Mouse (Mus musculus) midbrain, embryonic 15.5 days (tissue): ENCODE measurements around the gene Wdr82. TPM values are rescaled to one million over a fixed set of nuclear protein-coding genes. Genes with fewer than 3 reads are reported as not detected.

ENCODE experiments used
- ATAC-seq: fragments of 200-750 bp; cut with Nextera tagmentation; replicated peaks from 2 replicates; pipeline ENCODE4 v1.8.0; 2017; ENCODE audit warnings: moderate TSS enrichment
- H3K27ac ChIP-seq: fragments of 300-500 bp; sonication (generic); 2 replicates; pipeline ENCODE4 v1.5.1; 2015; ENCODE audit warnings: mild to moderate bottlenecking, inconsistent platforms
- H3K27me3 ChIP-seq: fragments of 300-500 bp; sonication (generic); replicated peaks from 2 replicates; pipeline ENCODE4 v1.6.1; 2015; ENCODE audit warnings: inconsistent platforms
- H3K36me3 ChIP-seq: fragments of 300-500 bp; sonication (generic); replicated peaks from 2 replicates; pipeline ENCODE4 v1.6.1; 2015; ENCODE audit warnings: inconsistent platforms
- H3K4me1 ChIP-seq: fragments of 300-500 bp; sonication (generic); 2 replicates; pipeline ENCODE4 v1.6.1; 2015; ENCODE audit warnings: inconsistent platforms
- H3K4me2 ChIP-seq: fragments of 300-500 bp; sonication (generic); 2 replicates; pipeline ENCODE4 v1.6.1; 2015; ENCODE audit warnings: inconsistent platforms, mild to moderate bottlenecking, moderate library complexity
- H3K4me3 ChIP-seq: fragments of 300-500 bp; sonication (generic); 2 replicates; pipeline ENCODE4 v1.5.1; 2015; ENCODE audit warnings: mild to moderate bottlenecking, inconsistent platforms
- H3K9ac ChIP-seq: fragments of 300-500 bp; sonication (generic); 2 replicates; pipeline ENCODE4 v1.6.1; 2015; ENCODE audit warnings: mild to moderate bottlenecking, inconsistent platforms
- H3K9me3 ChIP-seq: fragments of 300-500 bp; sonication (generic); 2 replicates; pipeline ENCODE4 v1.6.1; 2016; ENCODE audit warnings: inconsistent platforms
- WGBS: fragments of 180-500 bp; shearing (Covaris S2); methylation state at CpG from one replicate; pipeline ENCODE4 v1.1.7; 2015; ENCODE audit warnings: mixed read lengths; 5-methylcytosine and 5-hydroxymethylcytosine counted together
- polyA plus RNA-seq: library from polyadenylated mRNA; unstranded; fragments of >200 nt; fragmentation: Nextera tagmentation; extraction: Ambion mirVana; gene quantifications from 2 replicates; pipeline ENCODE4 v1.2.1, GENCODE M21; 2015

Wdr82 gene
- polyA plus RNA-seq, 1 experiment from 2014 or later: 41.1 TPM

DNA sequence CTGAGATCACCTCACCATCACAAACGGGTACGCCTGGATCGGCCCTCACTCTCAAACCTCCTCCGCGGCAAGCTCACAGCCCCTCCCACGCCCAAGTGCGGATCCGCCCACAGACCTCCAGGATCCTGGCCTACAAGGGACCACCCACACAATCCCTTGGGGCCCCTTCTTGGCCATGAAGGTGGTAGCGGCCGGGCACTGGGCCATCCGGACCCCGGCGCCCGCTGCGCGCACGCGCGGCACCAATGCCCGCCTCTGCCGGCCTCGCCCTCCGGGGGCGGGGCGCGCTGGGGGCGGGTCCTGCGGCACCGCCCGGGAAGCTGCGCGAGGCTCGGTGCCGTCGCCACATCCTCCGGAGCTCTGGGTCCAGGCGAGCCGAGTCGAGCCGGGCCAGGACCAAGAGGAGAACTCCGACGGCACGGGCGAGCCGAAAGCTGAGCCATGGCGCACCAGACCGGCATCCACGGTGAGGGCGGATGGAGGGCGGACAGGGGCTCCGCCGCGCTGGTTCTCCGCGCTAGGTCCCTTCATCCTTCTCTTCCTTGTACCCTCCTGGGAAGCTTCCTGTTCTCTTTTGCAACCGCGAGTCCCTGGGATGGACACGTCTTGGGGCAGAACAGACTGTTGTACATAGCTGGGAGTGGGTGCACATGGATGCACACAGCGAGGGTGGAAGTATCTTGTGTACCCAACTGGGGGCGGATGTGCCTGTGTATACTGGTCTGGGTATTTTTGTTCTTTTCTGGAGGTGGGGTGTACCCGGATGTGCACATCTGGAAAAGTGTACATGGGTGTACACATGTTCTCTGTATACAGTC is 32.3 kb downstream of the Wdr82 start, which contains the start of gene Twf2:
Gene Twf2, plus strand, starts transcription at position 290 of the 818 bp plus-strand sequence.
- 2% methylated on average over 60 of the region's 61 CpGs for WGBS
- Histone ChIP-seq H3K27ac (peak within 1 kb of the TSS; percentile 82), H3K4me1 (peaks cover 50% of the 10 kb centered on the region), H3K9ac (peak within 1 kb of the TSS; percentile 93), H3K9me3 (no peaks in the 10 kb centered on the region), H3K4me2 (peak within 1 kb of the TSS; percentile 72), H3K36me3 (no peaks in the 10 kb centered on the region), H3K27me3 (0 out of 2 replicates have a peak, but pooled peaks cover 5% of the 10 kb centered on the region), H3K4me3 (peak within 1 kb of the TSS; percentile 89)
- peak; percentile 80 for ATAC-seq

DNA sequence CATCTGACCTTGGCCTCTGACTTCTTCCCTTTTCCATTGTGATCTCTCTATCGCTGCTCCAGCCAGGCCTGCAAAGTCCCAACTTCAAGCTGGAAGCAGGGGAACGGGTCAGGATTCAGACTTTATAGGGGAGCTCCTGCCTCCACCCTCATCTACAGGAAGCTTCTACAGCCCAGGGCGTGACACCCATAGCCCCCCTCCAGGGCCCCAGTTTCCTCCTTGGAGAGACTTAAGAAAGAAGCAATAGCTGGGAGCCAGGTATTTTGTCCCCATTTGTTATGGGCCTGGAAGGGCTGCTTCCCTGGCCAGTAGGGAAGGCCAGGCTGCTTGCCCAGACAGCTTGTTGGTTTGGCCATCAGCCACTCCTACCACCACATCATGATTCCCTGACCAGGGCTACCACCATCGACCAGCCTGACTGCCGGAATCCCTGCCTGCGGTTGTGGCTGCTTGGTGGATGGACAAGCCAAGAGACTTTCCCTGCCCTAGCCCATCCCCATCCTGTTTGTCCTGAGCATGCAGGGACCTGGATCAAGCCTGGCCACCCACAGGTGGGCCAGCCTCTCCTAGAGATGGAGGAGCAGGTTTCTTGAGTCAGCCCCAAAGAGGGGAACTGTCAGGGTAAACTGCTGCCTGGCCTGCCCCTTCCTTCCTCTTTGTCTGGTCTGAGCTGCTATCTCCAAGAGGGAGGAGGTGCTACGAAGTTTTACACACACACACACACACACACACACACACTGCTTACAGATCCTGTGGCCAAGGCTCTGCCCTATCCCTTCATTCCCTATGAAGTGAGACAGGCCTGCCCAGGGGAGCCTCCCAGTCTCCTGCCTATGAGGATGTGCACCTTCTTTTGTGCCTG is 33.5 kb downstream of the Wdr82 start:
- Histone ChIP-seq H3K4me3 (peak overlapping the region; percentile 89), H3K27me3 (0 out of 2 replicates have a peak, but pooled peaks cover 5% of the 10 kb centered on the region), H3K4me1 (peaks cover 38% of the 10 kb centered on the region), H3K36me3 (no peaks in the 10 kb centered on the region), H3K4me2 (peak overlapping the region; percentile 72), H3K9me3 (no peaks in the 10 kb centered on the region), H3K27ac (no peak overlapping the region), H3K9ac (0 out of 2 replicates have a peak overlapping the region, but pooled peaks have one; percentile 93)
- no peak for ATAC-seq
- 79% methylated on average over 7 of the region's 7 CpGs for WGBS

DNA sequence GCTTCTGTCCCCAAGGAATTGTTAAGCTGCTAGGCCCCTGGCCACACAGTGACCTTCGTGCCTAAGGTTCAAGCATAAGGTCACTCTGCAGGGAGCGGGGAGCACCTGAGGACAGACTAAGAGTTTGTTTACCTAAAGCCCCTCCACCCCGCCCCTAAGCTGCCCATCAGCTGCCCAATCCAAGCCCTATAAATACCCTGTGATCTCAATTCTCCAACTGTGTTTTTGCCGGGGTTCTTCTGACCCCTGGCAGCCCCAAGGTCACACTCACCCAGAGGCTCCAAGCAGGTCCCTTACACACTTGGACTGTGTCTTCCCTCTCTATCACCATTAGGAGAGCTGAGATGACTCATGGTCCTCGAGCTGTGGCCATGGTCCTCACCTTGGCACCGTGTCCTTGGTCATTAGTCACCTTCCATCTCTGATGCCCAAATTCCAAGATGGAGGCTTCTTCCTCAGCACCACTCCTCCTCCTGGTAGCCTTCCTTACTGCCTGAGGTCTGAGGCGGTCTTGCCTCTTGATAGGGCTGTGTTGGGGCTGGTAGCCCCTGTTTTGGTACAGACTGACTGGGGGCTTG is 35.1 kb downstream of the Wdr82 start:
- no peak for ATAC-seq
- no peak overlapping the region for H3K4me2 ChIP-seq
- 86% methylated on average over 7 of the region's 7 CpGs for WGBS
- no peak overlapping the region for H3K4me3 ChIP-seq
- H3K27ac ChIP-seq: no peak overlapping the region
- no peaks in the 10 kb centered on the region for H3K36me3 ChIP-seq
- no peak overlapping the region for H3K9ac ChIP-seq
- H3K9me3 ChIP-seq: no peaks in the 10 kb centered on the region
- no peaks in the 10 kb centered on the region for H3K27me3 ChIP-seq
- peaks cover 32% of the 10 kb centered on the region for H3K4me1 ChIP-seq

DNA sequence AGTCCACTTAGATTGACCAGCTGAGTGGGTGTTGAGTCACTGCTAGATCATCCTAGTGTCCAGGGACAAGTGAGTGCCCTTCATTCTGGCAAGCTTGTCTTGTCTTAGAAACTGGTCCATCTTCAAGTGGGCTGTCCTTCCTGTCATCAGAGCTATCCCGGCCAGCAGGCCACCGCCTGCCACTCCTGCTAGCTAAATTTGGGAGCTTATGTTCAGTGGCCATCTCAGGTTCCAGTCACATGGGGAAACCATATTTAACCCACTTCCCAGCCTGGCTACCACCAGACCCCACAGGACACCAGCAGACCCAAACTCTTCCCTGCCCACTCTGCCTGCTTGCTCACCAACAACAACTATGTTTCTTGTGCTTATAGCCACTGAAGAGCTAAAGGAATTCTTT is 35.8 kb downstream of the Wdr82 start:
- WGBS: 91% methylated on average over 2 of the region's 2 CpGs
- Histone ChIP-seq H3K4me1 (peaks cover 39% of the 10 kb centered on the region), H3K4me2 (no peak overlapping the region), H3K27ac (no peak overlapping the region), H3K9me3 (no peaks in the 10 kb centered on the region), H3K36me3 (no peaks in the 10 kb centered on the region), H3K4me3 (no peak overlapping the region), H3K9ac (no peak overlapping the region), H3K27me3 (no peaks in the 10 kb centered on the region)
- no peak for ATAC-seq

DNA sequence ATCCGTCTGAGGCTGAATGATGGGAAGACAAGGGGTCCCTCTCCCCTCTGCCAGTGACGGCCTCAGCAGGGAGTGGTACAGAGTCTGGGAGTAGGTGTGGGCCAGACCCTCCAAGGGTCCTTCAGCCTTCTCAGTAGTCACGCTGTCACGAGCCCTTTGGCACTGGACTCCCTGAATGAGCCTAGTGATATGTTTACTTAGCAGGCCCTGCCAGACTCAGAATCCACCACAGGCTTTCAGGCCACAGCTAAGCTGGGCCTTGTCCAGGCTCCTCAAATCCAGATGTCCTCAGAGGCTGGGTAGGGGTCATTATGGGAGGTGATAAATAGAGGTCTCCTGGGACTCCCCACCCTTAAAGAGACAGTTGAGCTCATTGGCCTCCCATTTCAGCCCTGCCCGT is 37.5 kb downstream of the Wdr82 start:
- H3K27ac ChIP-seq: no peak overlapping the region
- H3K36me3 ChIP-seq: 0 out of 2 replicates have a peak, but pooled peaks cover 3% of the 10 kb centered on the region
- H3K9me3 ChIP-seq: no peaks in the 10 kb centered on the region
- H3K27me3 ChIP-seq: no peaks in the 10 kb centered on the region
- 86% methylated on average over 5 of the region's 5 CpGs for WGBS
- no peak overlapping the region for H3K9ac ChIP-seq
- no peak overlapping the region for H3K4me3 ChIP-seq
- peaks cover 41% of the 10 kb centered on the region for H3K4me1 ChIP-seq
- no peak for ATAC-seq
- H3K4me2 ChIP-seq: no peak overlapping the region

DNA sequence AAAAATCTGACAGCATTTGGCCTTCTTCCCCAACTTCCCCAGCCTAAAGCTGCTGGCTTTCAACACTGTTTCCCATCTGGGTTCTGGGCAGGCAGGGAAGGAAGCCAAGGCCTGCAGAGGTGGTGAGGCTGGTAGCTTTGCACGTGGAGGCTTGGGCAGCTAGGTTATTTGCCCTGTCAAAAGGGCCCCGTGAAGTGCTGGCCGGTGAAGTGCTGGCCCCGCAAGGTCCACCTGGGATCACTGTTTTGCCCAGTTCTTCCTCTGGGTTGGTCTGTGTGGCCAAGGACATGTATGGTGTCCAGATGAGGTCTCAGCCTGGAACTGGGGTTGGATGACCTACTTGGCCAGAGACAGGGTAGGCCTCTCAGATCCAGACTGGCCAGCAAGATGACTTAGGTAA is 39.2 kb downstream of the Wdr82 start:
- Histone ChIP-seq H3K9ac (no peak overlapping the region), H3K27ac (no peak overlapping the region), H3K4me1 (peaks cover 25% of the 10 kb centered on the region), H3K4me3 (no peak overlapping the region), H3K27me3 (no peaks in the 10 kb centered on the region), H3K36me3 (peaks cover 17% of the 10 kb centered on the region), H3K9me3 (no peaks in the 10 kb centered on the region), H3K4me2 (no peak overlapping the region)
- no peak for ATAC-seq
- WGBS: 91% methylated on average over 4 of the region's 4 CpGs

DNA sequence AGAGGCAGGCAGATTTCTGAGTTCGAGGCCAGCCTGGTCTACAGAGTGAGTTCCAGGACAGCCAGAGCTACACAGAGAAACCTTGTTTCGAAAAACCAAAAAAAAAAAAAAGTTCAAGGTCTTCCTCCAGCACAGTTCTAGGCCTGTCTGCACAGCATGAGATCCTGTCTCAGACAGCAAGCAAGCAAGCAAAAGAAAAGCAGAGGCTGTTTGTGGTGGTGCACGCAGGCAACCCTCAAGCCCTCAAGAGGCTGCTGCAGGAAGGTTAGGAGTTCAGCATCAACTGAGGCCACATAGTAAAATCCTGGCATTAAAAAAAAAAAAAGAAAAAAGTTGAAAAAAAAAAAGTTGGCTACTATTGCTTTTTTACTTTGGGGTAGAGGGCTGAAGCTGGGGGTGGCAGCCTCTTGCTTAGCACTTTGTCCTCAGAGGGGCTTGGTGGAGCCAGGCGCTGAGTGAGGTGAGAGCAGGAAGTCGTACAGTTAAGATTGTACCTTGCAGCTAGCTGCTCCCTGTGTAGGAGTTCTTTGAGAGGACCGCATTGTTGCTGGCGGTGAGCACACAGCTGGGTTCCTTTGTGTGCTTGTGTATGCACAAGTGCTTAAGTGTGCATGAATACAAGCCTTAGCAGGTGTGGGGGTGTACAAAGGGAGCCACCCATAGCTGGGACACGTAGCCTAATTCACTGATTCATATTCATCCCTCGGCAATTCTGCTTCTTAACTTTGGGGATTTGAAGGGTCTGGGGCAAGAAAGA is 40.3 kb downstream of the Wdr82 start:
- no peak for ATAC-seq
- 28% methylated on average over 9 of the region's 9 CpGs for WGBS
- peaks cover 21% of the 10 kb centered on the region for H3K36me3 ChIP-seq

DNA sequence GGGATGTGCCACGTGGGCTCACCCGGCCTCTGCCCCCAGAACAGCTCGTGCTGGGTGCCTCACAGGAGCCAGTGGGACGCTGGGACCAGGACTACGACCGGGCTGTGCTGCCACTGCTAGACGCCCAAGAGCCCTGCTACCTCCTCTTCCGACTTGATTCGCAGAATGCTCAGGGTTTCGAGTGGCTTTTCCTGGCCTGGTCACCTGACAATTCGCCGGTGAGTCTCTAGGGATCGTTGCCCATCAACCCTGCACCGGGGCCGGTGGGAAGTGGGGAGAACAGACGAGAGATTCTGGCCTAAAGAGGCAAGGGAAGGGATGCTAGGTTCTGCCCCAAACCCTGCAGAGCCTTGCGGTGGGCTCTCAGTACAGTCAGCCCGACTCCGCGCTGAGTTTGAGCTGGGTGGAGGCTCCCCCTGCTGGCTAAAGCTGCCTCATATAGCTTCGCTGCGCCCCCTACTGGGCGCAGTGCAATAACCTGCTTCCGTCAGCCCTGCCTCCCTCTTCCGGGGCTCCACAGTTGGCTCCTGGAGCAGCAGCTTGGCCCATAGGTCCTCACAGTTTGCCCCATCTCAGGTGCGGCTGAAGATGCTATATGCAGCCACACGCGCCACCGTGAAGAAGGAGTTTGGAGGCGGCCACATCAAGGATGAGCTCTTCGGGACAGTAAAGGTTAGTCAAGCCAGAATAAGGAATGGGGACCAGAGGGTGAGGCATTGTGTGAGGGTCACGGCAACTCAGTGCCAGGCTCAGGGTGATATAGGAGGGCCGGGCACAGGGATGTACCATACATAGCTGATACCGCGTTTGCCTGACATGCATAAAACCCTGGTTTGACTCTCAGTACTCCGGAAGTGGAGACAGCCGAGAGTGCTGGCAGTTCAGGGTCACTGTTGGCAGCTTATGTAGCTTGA is 41.2 kb downstream of the Wdr82 start:
- H3K36me3 ChIP-seq: peaks cover 21% of the 10 kb centered on the region
- H3K27ac ChIP-seq: peak overlapping the region; percentile 66
- 18% methylated on average over 37 of the region's 37 CpGs for WGBS
- no peaks in the 10 kb centered on the region for H3K9me3 ChIP-seq
- H3K4me3 ChIP-seq: peak overlapping the region; percentile 26
- H3K9ac ChIP-seq: peak overlapping the region; percentile 39; the same call in 1 of the 2 replicates
- H3K4me2 ChIP-seq: peak overlapping the region; percentile 48
- peaks cover 18% of the 10 kb centered on the region for H3K4me1 ChIP-seq
- no peaks in the 10 kb centered on the region for H3K27me3 ChIP-seq
- peak; percentile 79 for ATAC-seq

More for the DNA sequence above, 40.3 kb downstream of the Wdr82 start:
- Histone ChIP-seq H3K27ac (peak overlapping the region; percentile 66; the same call in 1 of the 2 replicates), H3K4me2 (peak overlapping the region; percentile 48), H3K27me3 (no peaks in the 10 kb centered on the region), H3K9ac (peak overlapping the region; percentile 39; the same call in 1 of the 2 replicates), H3K9me3 (no peaks in the 10 kb centered on the region), H3K4me3 (no peak overlapping the region), H3K4me1 (peaks cover 25% of the 10 kb centered on the region)

DNA sequence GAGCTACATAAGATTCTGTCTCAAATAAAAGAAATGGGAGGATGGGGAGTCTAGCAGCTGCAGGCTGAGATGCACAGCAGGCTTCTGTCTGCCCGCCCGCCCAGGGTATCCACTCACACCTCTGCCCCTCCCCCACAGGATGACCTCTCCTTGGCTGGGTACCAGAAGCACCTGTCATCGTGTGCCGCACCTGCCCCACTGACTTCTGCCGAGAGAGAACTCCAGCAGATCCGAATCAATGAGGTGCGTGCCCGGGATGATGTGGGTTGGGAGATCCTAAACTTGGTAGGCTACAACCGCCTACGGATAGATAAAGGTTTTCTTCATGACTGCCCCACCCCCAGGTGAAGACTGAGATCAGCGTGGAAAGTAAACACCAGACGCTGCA is 41.9 kb downstream of the Wdr82 start:
- ATAC-seq: no peak
- 87% methylated on average over 12 of the region's 12 CpGs for WGBS
- Histone ChIP-seq H3K27me3 (no peaks in the 10 kb centered on the region), H3K4me1 (peaks cover 13% of the 10 kb centered on the region), H3K36me3 (peaks cover 21% of the 10 kb centered on the region), H3K4me2 (no peak overlapping the region), H3K9me3 (no peaks in the 10 kb centered on the region), H3K9ac (no peak overlapping the region), H3K27ac (no peak overlapping the region), H3K4me3 (no peak overlapping the region)

DNA sequence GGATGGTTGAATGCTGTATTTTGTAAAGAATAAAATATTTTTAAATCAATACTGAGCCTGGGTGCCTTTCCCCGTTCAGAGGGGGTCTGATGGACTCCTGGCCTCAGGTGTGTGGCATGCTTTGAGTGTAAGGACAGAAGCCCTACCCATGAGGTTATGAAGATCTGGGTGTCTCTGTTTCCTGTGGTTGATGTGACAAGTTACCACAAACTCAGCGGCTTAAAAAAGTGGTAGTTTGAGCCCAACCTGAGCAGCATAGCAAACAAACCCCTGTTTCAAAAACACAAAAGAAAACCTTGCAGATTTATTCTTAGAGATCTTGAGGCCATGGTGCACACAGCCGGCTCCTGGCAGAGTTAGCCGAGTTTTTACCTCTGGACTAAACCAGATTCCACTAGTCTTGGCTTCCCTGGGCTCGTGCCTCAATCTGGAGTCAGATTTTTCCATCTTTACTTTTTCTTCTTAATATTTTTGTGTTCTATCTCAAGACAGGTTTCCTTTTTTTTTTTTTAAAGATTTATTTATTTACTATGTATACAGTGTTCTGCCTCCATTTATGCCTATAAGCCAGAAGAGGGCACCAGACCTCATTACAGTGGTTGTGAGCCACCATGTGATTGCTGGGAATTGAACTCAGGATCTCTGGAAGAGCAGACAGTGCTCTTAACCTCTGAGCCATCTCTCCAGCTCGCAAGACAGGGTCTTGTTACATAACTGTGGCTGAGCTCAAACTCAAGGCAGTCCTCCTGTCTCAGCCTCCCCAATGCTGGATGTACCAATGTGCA is 44.8 kb downstream of the Wdr82 start:
- H3K4me2 ChIP-seq: no peak overlapping the region
- WGBS: 88% methylated on average over 6 of the region's 6 CpGs
- no peak overlapping the region for H3K9ac ChIP-seq
- ATAC-seq: no peak
- H3K4me1 ChIP-seq: peaks cover 13% of the 10 kb centered on the region
- H3K9me3 ChIP-seq: no peaks in the 10 kb centered on the region
- H3K27me3 ChIP-seq: no peaks in the 10 kb centered on the region
- H3K36me3 ChIP-seq: peaks cover 21% of the 10 kb centered on the region
- no peak overlapping the region for H3K27ac ChIP-seq
- H3K4me3 ChIP-seq: no peak overlapping the region
